Mouse (Mus musculus) left cerebral cortex, postnatal 25 days (tissue): Measurements from ENCODE around the gene Ldlrad3. TPM values are rescaled to one million over a fixed set of nuclear protein-coding genes. Genes with fewer than 3 reads are reported as not detected.

Source experiments
- DNase-seq, 2 experiments: peaks; one replicate each; pipeline ENCODE4 v3.0.0; 2022; ENCODE audit warnings: low spot score in 2 of 2, mixed read lengths in 1 of 2
- intact Hi-C: fragments of 180-260 bp; cut with DNase I; formaldehyde crosslinking; loops from one replicate; pipeline ENCODE4 v1.15.1; 2025
- total RNA-seq, 2 experiments: library from RNA; stranded (reverse); gene quantifications; 2 replicates each; pipeline ENCODE4 v1.2.3; 2021

Gene Ldlrad3
- total RNA-seq, result 1 to 10 TPM; 8.1 to 8.6 TPM

DNA sequence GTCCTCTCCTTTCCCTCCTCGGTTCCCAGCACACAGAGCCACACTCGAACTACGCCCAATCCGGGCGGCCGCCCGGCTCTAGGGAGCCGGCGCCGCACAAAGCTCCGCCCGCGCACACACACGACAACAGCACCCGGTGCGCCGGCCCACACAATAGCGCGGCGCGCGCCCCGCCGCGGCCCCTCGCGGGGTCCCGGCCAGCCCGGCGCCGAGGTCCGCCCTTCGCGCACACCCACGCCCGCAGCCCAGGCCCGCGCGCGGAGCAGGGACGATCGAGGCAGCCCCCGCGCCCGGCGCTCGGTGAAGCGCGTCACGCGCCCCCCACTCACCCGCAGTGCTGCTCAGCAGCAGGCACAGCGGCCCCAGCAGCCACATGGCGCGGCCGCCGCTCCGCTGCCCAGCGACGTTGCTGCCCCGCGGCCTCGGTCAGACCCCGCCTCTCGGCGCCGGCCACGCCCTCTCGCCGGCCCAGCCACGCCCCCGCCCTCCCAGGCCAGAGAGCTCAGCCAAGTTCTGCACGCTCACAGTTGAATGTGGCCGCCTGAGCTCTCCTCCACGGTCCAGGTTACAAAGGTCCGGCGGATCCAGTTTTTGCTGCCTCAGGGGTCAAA, at the start of gene Ldlrad3:
Gene Ldlrad3 (minus strand): TSS at position 435 of the 611 bp plus-strand sequence.
- intact Hi-C loops, result loop anchor here (5.0 kb wide), 3 partner anchors 66 to 266 kb away; partner anchors contain the start of gene Fjx1
- DNase-seq, result peak; percentile 81

DNA sequence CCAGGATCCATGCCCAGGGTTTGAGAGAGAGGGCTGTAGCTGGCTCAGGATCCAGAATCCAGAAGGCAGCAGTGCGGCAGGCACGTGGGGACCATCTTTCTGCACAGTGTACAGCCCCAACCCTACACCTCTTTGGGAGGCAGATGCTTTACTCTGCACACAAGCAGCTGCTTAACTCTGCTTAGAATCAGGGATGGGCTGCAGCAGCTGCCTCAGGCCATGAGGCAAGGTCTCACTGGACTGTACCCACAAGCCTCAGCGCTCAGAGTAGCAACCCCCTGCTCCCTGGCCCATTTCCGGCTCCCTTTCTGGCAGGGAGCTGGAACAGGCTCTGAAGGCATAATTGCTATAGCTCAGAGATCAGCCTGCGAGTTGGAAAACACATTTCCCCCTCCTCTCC, 45.3 kb upstream of the Ldlrad3 start:
- DNase-seq, result no peak
- intact Hi-C loops, result no loop called here

- no peak for DNase-seq
- intact Hi-C loops, result loop anchor here (10.0 kb wide), 1 partner anchor 324 kb away; no protein-coding TSS in a partner anchor
Observed at GRCm38 (mm10) chr2:102229126-102229525, 42.9 kb upstream of the Ldlrad3 start.

DNA sequence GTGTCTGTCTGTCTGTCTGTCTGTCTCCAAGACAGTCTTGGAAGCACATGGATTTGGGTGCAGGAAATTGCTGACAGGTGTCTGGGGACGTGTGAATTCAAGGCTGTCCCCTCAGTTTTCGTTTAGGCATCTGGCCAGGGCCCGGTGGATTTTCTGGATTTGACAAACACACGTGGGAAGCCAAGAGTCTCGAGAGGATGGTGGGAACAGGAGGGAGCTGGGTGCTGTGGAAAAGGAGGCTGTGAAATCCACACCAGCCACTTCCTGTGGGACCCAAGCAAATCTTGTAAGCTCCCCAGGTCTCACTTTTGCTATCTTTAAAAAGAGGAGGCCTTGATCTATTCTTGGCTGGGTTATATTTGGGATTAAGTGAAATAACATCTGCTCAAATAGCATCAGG, 42.1 kb upstream of the Ldlrad3 start:
- DNase-seq, result peak in 1 of 2 experiments; percentile 35
- intact Hi-C loops, result loop anchor here (10.0 kb wide), 1 partner anchor 324 kb away; no protein-coding TSS in a partner anchor

GRCm38 (mm10) chr2:102227839-102228238, 41.7 kb upstream of the Ldlrad3 start:
- intact Hi-C loops, result loop anchor here (10.0 kb wide), 1 partner anchor 323 kb away; no protein-coding TSS in a partner anchor
- DNase-seq, result no peak

DNA sequence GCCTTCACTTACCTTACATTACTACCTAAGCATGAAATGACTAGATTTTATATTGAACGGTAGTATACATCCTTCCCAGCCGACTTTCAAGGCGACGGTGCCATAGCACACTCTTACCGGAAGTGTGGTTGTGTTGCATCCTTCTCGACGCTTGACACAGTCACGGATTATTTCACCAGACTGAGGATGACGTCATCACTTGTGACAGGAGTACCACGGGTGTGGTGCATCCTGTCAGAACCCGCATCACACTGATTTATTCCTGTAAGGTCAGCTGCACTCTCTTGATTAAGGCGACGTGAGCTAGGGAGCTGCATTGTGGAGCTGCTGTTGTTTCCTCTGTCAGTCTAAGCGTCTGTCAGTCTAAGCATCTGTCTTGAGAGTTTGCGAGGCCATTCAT, 40.1 kb upstream of the Ldlrad3 start:
- intact Hi-C loops, result loop anchor here (10.0 kb wide), 1 partner anchor 321 kb away; no protein-coding TSS in a partner anchor
- DNase-seq, result no peak

DNA sequence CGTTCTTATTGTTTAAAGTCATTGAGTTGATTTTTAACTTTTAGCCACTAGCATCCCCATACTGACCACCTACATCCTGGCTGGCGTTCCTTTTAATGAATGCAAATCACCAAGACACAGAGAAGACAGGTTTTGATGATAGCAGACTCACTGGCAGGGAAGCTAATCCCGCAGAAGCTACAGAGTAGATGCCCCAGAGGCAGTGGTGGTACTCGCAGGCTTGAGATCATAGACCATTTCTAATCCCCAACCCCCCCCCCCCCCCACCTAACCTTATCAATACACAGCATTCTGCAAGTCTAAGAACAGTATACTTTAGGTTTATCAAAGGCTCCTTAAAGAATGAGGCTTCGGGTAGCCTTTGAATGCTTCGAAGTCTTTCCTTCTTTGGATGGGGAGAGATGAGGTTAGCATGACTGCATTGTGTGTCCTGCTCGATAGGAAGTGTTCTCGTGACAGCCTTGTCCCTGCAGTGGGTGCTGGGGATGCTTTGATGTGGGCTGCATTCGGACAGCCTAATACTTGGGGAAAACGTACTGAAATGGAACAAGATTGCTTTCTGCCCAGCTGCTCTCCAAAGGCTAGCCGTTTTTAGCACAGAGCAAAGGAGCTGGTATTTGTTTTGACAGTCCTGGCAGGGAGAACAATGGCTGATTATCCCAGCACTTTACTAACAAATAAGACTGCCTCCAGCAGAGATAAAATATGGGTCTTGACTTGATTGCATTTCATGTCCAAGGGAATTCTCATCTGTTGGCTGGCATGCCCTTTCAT, 37.4 kb upstream of the Ldlrad3 start:
- intact Hi-C loops, result loop anchor here (10.0 kb wide), 1 partner anchor 319 kb away; no protein-coding TSS in a partner anchor
- no peak for DNase-seq

DNA sequence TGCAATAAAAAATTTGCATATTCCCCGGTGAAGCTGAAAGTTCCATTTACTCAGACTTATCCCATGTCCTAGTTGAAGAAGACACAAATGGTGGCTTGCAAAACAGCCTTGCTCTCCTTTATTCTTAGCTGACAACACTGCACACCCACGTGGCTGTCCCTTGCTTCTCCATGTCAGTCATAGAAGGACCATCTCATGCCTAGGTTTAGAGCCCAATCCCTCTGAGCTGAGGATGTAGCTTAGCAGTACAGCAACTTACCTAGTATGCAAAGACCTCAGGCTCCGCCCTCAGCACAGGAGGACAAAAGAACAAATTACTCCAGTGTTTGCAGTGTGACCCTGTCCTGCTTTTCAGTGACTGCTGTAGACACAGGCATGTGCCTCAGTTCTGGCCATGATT, 36.6 kb upstream of the Ldlrad3 start:
- intact Hi-C loops, result loop anchor here (10.0 kb wide), 1 partner anchor 318 kb away; no protein-coding TSS in a partner anchor

GRCm38 (mm10) chr2:102216817-102217216, 30.6 kb upstream of the Ldlrad3 start:
- no peak for DNase-seq
- intact Hi-C loops, result no loop called here

More for the DNA sequence above, 36.6 kb upstream of the Ldlrad3 start:
- DNase-seq, result peak in 1 of 2 experiments; percentile 33

DNA sequence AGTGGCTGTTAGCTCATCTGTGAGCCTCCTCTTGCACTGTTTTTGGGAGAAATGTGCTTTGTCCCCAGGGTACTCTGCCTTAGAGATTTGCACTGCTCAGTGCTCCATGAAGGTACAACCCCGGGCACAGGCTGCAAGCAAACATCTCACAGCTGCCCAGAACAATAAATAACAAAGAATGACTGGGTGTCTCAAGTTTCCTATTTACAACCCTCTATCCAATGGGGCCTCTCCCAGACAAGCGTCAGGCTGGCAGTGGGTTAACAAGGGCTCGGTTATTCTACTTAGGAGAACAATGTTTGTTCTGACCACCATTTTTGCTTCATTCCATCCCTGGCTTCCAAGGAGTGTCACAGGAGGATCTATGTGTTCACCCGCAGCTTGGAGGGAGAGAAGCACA, 25.9 kb upstream of the Ldlrad3 start:
- intact Hi-C loops, result no loop called here
- DNase-seq, result no peak

- no peak for DNase-seq
- intact Hi-C loops, result no loop called here
Observed at GRCm38 (mm10) chr2:102205672-102206399, 19.7 kb upstream of the Ldlrad3 start.

DNA sequence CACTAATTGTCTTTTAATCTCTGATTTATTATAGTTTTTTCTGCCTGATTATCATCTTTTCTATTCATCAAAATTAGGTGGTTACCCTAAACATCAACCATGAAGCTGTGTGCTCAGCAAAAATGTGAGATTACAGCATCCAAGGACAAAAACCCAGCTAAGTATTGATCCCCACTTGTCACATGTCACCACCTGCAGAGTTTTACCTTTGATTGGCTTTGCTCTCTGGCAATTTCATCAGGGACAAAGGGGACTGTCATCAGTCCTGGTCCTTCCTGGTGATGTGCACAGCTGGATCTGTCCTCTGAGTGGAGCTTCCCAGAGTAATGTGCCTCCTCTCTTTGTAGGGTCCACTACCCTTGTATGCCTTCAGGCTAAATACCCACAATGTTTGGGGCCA, 17.3 kb upstream of the Ldlrad3 start:
- DNase-seq, result no peak
- intact Hi-C loops, result no loop called here

GRCm38 (mm10) chr2:102202211-102202770, 16.1 kb upstream of the Ldlrad3 start:
- intact Hi-C loops, result no loop called here
- no peak for DNase-seq

GRCm38 (mm10) chr2:102201198-102201948, 15.2 kb upstream of the Ldlrad3 start:
- intact Hi-C loops, result no loop called here
- DNase-seq, result no peak

DNA sequence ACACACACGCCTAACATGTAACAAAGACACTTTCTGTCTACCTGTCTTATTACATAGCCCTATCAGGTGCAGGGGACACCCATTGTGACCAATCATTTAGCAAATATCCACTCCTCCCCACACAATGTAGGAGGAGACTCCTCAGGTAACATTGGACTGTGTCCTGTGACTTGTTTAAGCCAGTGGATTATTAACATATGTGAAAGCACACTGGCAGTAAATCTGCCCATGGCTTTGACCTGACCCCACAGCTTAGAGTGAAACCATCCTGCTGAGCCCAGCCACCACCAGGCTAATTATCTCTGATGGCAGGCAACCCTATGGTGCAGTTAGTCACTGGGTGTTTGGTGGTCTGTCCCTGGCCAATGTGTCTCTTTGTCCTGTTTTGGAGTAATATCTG, 11.1 kb upstream of the Ldlrad3 start:
- no peak for DNase-seq
- intact Hi-C loops, result no loop called here

- intact Hi-C loops, result no loop called here
- no peak for DNase-seq
Observed at GRCm38 (mm10) chr2:102196709-102197108, 10.5 kb upstream of the Ldlrad3 start.

- intact Hi-C loops, result no loop called here
Observed at GRCm38 (mm10) chr2:102195494-102195893, 9.3 kb upstream of the Ldlrad3 start.

GRCm38 (mm10) chr2:102194247-102194646, 8.1 kb upstream of the Ldlrad3 start:
- intact Hi-C loops, result no loop called here

More at GRCm38 (mm10) chr2:102195494-102195893, 9.3 kb upstream of the Ldlrad3 start:
- no peak for DNase-seq

More at GRCm38 (mm10) chr2:102194247-102194646, 8.1 kb upstream of the Ldlrad3 start:
- DNase-seq, result peak in 1 of 2 experiments; percentile 35
